Mouse (Mus musculus): ENCODE data around the gene Sgms2.

Gene Sgms2

GRCm38 (mm10) chr3:131326637-131327036 is 164.6 kb downstream of the Sgms2 start:
- in situ Hi-C loops (cut with MboI; ENCODE audit: low pct_unique_long_range_greater_than_20kb in 1 of 2, low sequenced_read_pairs in 2 of 2, unreplicated experiment in 1 of 2) = no loop called here

GRCm38 (mm10) chr3:131322081-131322815 is 169.0 kb downstream of the Sgms2 start:
- in situ Hi-C loops (cut with MboI; ENCODE audit: low pct_unique_long_range_greater_than_20kb in 1 of 2, low sequenced_read_pairs in 2 of 2, unreplicated experiment in 1 of 2) = no loop called here

- in situ Hi-C loops (cut with MboI; ENCODE audit: low pct_unique_long_range_greater_than_20kb in 1 of 2, low sequenced_read_pairs in 2 of 2, unreplicated experiment in 1 of 2) = no loop called here
These were observed 171.0 kb downstream of the Sgms2 start for GRCm38 (mm10) chr3:131320184-131320583.

GRCm38 (mm10) chr3:131318211-131318610 is 173.0 kb downstream of the Sgms2 start:
- in situ Hi-C loops (cut with MboI; ENCODE audit: low pct_unique_long_range_greater_than_20kb in 1 of 2, low sequenced_read_pairs in 2 of 2, unreplicated experiment in 1 of 2) = no loop called here

GRCm38 (mm10) chr3:131317126-131317525 is 174.1 kb downstream of the Sgms2 start:
- in situ Hi-C loops (cut with MboI; ENCODE audit: low pct_unique_long_range_greater_than_20kb in 1 of 2, low sequenced_read_pairs in 2 of 2, unreplicated experiment in 1 of 2) = no loop called here

GRCm38 (mm10) chr3:131315957-131316510 is 175.2 kb downstream of the Sgms2 start:
- in situ Hi-C loops (cut with MboI; ENCODE audit: low pct_unique_long_range_greater_than_20kb in 1 of 2, low sequenced_read_pairs in 2 of 2, unreplicated experiment in 1 of 2) = no loop called here

- in situ Hi-C loops (cut with MboI; ENCODE audit: low pct_unique_long_range_greater_than_20kb in 1 of 2, low sequenced_read_pairs in 2 of 2, unreplicated experiment in 1 of 2) = no loop called here
These were observed 178.9 kb downstream of the Sgms2 start for GRCm38 (mm10) chr3:131312340-131312739.

- in situ Hi-C loops (cut with MboI; ENCODE audit: low pct_unique_long_range_greater_than_20kb in 1 of 2, low sequenced_read_pairs in 2 of 2, unreplicated experiment in 1 of 2) = no loop called here
These were observed 180.6 kb downstream of the Sgms2 start for GRCm38 (mm10) chr3:131310572-131310971.

- in situ Hi-C loops (cut with MboI; ENCODE audit: low pct_unique_long_range_greater_than_20kb in 1 of 2, low sequenced_read_pairs in 2 of 2, unreplicated experiment in 1 of 2) = no loop called here
These were observed 183.4 kb downstream of the Sgms2 start for GRCm38 (mm10) chr3:131307811-131308210.

GRCm38 (mm10) chr3:131306255-131306654 is 185.0 kb downstream of the Sgms2 start:
- in situ Hi-C loops (cut with MboI; ENCODE audit: low pct_unique_long_range_greater_than_20kb in 1 of 2, low sequenced_read_pairs in 2 of 2, unreplicated experiment in 1 of 2) = no loop called here

- in situ Hi-C loops (cut with MboI; ENCODE audit: low pct_unique_long_range_greater_than_20kb in 1 of 2, low sequenced_read_pairs in 2 of 2, unreplicated experiment in 1 of 2) = no loop called here
These were observed 187.9 kb downstream of the Sgms2 start for GRCm38 (mm10) chr3:131303320-131303714.

GRCm38 (mm10) chr3:131302452-131303319 is 188.5 kb downstream of the Sgms2 start, which contains the start of gene Cyp2u1:
TSS of gene Cyp2u1 (minus strand) at chr3:131303227.
- in situ Hi-C loops (cut with MboI; ENCODE audit: low pct_unique_long_range_greater_than_20kb in 1 of 2, low sequenced_read_pairs in 2 of 2, unreplicated experiment in 1 of 2) = no loop called here

GRCm38 (mm10) chr3:131299908-131300307 is 191.3 kb downstream of the Sgms2 start:
- in situ Hi-C loops (cut with MboI; ENCODE audit: low pct_unique_long_range_greater_than_20kb in 1 of 2, low sequenced_read_pairs in 2 of 2, unreplicated experiment in 1 of 2) = no loop called here

GRCm38 (mm10) chr3:131299078-131299477 is 192.1 kb downstream of the Sgms2 start:
- in situ Hi-C loops (cut with MboI; ENCODE audit: low pct_unique_long_range_greater_than_20kb in 1 of 2, low sequenced_read_pairs in 2 of 2, unreplicated experiment in 1 of 2) = no loop called here

- in situ Hi-C loops (cut with MboI; ENCODE audit: low pct_unique_long_range_greater_than_20kb in 1 of 2, low sequenced_read_pairs in 2 of 2, unreplicated experiment in 1 of 2) = no loop called here
These were observed 194.3 kb downstream of the Sgms2 start for GRCm38 (mm10) chr3:131296893-131297292.

- in situ Hi-C loops (cut with MboI; ENCODE audit: low pct_unique_long_range_greater_than_20kb in 1 of 2, low sequenced_read_pairs in 2 of 2, unreplicated experiment in 1 of 2) = no loop called here
These were observed 195.6 kb downstream of the Sgms2 start for GRCm38 (mm10) chr3:131295513-131296200.

GRCm38 (mm10) chr3:131294503-131294902 is 196.7 kb downstream of the Sgms2 start:
- in situ Hi-C loops (cut with MboI; ENCODE audit: low pct_unique_long_range_greater_than_20kb in 1 of 2, low sequenced_read_pairs in 2 of 2, unreplicated experiment in 1 of 2) = no loop called here

- in situ Hi-C loops (cut with MboI; ENCODE audit: low pct_unique_long_range_greater_than_20kb in 1 of 2, low sequenced_read_pairs in 2 of 2, unreplicated experiment in 1 of 2) = no loop called here
These were observed 198.3 kb downstream of the Sgms2 start for GRCm38 (mm10) chr3:131292959-131293358.

GRCm38 (mm10) chr3:131292349-131292748 is 198.9 kb downstream of the Sgms2 start:
- in situ Hi-C loops (cut with MboI; ENCODE audit: low pct_unique_long_range_greater_than_20kb in 1 of 2, low sequenced_read_pairs in 2 of 2, unreplicated experiment in 1 of 2) = no loop called here
